Mouse (Mus musculus) forelimb bud, embryonic 11.5 days (tissue): ENCODE measurements at regions not wholly inside any gene's neighbourhood (a gene's known extent, or its start where the extent isn't known, plus 50 kb on each side); places are given as distances from the start of the nearest gene placed in this dataset.

Source experiments
- DNase-seq: peaks from one replicate; pipeline ENCODE4 v3.0.0-alpha.2; 2012; ENCODE audit warnings: low read depth, low spot score

DNA sequence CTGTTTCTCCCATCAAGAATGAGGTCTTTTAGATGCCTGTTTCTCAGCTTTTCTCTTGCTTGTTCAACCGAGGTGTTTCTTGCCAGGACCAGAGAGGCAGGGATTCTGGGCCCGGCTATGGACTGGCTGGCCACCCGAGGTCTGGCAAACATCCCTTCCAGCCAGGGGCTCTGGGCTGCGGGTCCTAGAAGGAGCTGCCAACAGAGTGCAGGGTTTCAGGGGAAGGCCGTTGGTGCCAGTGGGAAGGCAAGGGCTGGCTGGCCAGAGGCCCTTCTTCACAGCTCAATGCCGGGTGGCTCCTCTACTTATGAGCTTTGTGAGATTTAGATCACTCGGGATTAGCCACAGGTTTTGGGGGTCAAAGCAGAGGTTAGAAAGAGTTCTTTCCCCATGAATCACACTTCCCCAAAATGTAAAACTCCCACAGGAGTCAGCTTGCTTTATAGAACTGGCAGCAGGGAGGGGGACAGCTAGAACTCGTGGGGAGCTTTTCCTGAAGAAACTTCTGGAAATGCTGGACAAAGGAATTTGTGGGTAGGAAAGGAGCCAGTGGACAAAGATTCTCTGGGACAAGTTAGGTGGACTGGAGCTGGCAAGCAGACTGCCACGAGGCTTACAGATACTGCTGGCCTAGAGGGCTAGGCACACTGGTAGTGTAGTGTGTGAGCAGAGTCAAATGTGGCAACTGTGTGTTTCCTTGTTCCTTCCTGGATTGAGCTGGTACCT, 104.1 kb upstream of the Vps8 start:
- DNase-seq = no peak

DNA sequence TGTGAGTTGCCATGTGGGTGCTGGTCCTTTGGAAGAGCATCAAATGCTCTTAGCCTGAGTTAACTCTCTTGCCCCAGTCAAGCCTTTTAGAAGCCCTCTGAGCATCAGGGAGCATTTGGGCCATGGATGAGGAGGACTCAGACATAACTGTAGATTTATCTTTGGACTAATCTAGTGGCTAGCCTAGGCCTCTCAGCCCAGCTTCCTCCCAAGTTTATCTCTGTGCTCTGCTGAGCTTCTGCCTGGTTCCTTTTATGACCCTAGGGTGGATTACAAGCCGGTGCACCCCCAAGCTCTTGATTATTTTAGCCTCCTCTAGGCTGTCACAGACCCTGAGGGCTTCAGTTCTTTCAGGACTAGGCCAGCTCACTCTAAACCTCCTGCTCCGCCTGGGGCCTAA, 102.6 kb upstream of the Vps8 start:
- no peak for DNase-seq

DNA sequence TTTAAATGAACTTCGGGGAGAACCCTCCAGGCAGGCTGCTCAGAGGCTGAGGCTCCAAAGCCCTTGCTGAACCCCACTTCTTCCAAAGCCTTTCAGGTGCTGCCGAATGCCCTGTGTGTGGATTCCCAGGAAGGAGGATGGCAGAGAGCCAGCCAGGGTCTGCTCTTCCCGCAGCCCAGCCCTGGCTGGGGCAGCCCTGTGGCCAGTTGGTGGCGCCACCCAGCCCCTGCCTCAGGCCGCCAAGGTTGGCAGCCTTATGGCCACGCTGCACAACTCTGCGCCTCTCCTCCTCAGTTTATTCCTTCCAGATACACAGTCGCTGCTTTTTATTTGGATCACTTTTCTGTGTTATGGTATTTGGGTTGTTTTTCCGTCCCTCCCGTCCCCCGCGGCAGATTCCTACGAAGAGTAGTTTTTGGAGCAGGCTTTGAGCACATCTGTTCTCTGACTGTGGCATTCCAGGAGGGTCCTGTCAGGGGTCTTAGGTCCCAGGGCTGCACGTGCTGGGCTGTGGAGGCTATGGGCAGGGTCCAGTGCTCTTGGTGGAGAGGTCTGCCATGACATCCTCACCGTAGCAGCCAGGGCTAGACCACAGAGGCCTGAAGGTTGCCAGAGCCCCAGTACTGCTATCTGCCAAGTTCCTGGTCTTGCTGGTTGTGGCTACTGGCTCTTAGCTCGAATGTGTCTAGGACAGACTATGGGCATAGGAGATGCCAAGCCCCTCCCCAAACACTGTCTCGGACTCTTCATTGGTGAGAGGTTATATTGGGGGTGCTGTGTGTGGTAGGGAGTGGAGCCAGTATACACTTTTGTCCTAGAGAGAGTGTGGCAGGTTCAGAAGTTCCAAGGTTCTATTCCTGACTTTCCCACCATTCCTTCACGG, 101.5 kb upstream of the Vps8 start:
- no peak for DNase-seq

DNA sequence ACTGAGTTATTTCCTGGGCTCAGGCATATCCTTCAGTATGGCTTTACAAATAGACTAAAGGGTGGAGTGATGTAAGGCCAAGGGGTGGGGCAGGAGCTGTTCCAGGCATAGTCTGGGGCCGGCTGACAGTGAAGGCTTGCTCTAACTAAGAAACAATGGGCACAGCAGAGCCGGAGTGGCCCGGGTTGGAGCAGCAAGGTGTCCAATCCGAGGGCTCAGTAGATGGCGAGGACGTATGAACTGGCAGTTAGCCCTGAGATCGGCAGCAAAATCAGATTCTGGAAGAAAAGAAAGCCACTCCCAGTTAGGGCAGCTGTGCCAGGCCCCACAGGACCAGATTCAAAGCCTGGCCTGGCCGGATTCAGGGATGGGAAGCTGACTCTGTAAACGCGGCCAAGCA, 100.5 kb upstream of the Vps8 start:
- DNase-seq = no peak

DNA sequence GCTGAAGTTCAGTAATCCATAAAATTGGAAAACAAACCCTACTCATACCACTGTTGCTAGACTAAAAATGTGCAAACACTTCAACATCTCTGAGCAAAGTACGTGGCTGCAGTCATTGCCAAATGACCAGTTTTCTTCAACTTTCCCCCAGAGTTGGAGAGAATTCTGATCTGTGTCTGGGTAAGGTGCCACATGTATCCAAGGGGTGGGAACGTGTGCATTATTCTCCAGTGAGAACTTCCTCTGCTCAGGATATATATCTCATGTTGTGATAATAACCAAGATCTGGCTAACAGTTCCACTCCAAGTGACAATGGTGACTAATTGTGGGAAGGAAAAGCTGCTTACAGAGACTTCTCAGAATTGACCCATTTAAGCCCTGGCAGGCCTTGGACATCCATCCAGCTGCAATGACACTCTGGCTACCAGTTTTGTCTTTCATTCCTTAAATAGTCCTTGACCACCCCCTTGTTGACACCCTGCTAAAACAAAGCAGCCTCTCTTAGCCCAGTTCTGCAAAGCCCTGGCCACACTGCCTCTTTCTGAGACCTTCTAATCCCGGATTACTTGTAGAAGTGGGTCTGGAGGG, 99.4 kb upstream of the Vps8 start:
- no peak for DNase-seq

GRCm38 (mm10) chr16:21327969-21328368, 94.9 kb upstream of the Vps8 start:
- DNase-seq = no peak

DNA sequence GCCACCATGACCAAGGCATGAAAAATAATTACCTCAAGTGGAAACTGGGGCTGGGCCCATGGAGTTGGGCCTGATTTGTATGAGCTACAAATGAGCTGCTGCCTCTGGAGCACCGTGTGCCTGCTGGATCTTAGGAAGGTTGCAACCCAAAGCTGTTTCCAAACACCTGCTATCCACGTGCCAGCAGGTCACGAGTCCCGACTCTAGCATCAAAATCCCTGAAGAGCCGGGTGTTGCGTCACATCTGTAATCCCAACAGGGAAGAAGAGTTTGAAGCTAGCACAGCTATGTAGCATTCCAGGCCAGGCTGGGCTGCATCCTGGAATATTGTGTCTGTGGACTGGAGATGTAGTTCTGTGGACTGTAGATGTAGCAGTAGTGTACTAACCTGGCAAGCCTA, 93.7 kb upstream of the Vps8 start:
- DNase-seq = no peak

DNA sequence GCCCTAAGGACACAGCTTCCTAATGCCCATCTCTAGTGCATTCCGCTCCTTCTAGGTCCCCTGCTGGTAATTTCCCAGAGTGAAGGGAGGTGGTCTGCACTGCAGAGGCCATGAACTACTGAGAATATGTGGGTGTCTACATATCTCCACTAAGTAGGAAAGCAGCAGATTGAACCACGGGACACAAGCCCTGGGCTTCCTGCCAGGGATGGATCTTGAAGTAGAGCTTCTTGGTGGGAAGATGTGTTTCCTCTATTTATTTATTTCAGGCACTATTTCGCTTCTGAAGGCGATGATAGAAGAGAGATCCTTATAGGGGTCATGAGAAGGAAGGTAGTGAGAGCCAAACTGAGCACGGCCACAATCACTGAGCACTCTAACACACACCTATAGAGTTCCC, 91.7 kb upstream of the Vps8 start:
- no peak for DNase-seq

DNA sequence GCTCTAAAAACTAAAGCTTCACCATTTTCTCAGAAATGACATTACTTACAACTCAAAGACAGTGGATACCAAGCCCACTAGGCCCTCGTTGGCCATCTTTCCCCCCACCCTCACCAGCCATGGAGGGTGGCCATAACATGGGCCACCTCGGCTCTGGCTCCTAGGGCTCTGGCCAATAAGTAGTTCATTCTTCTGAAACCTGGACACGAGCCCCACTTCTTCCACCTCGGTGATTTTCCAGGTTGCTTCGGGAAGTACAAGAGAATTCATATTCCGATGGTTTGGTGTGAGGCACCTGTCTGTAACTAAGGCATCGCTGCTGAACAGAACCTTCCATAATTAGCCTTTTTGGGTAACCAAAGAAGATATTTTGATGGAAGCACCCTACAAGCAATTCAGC, 90.5 kb upstream of the Vps8 start:
- no peak for DNase-seq

GRCm38 (mm10) chr16:21332862-21333222, 90.1 kb upstream of the Vps8 start:
- no peak for DNase-seq

- DNase-seq = peak; percentile 84
Measured at GRCm38 (mm10) chr16:21333223-21333951, 89.5 kb upstream of the Vps8 start.

DNA sequence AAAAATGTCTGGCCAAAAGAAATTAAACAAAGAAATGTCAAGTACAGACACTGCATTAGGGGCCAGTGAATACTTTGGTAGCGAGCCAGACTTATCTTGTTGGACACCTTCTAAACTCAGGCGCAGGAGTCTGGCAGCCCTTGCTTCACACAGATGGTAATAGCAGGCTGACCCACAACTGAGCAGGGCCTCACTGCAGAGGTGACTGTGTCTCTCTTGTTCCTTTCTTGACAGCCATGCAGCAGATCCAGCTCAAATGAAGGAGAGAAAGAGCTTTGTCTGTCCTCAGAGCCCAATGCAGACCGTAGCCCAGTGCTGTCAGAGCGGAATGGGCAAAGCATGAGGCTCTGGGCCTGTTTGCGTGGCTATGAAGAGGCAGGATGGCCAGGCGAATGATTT, 83.9 kb upstream of the Vps8 start:
- DNase-seq = no peak

- no peak for DNase-seq
Measured at GRCm38 (mm10) chr16:21339460-21340081, 83.3 kb upstream of the Vps8 start.

GRCm38 (mm10) chr16:21340136-21340535, 82.8 kb upstream of the Vps8 start:
- no peak for DNase-seq

- no peak for DNase-seq
Measured at GRCm38 (mm10) chr16:21349869-21350268, 73.0 kb upstream of the Vps8 start.

DNA sequence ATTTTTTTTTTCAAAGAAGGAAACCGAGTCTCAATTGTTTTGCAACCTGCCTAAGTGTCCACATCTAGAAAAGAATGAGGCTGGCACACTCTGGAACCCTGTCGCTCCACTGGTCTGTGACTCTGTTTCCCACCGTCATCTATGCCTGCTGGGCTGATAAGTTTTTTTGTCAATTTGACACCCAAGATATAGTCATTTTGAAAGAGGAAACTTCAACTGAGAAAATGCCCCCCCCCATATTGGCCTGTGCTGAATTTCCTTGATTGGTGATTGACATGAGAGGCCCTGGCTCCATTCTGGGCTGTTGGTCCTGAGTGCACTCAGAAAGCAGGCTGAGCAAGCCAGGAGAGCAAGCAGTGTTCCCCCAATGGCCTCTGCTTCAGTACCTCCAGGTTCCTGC, 71.6 kb upstream of the Vps8 start:
- DNase-seq = no peak

- no peak for DNase-seq
Measured at GRCm38 (mm10) chr16:21353111-21353510, 69.8 kb upstream of the Vps8 start.

GRCm38 (mm10) chr16:21353545-21353944, 69.4 kb upstream of the Vps8 start:
- DNase-seq = peak; percentile 68

- DNase-seq = no peak
Measured at GRCm38 (mm10) chr16:21355638-21356037, 67.3 kb upstream of the Vps8 start.

- DNase-seq = no peak
Measured at GRCm38 (mm10) chr16:21357433-21357832, 65.5 kb upstream of the Vps8 start.

- DNase-seq = no peak
Measured at GRCm38 (mm10) chr16:21358313-21358920, 64.5 kb upstream of the Vps8 start.
